Mouse (Mus musculus) testis, adult 2 months (tissue): ENCODE results near the gene Ehmt2. TPM values are rescaled to one million over a fixed set of nuclear protein-coding genes. Genes with fewer than 3 reads are reported as not detected.

Experiments used
- H3K27ac ChIP-seq: fragments of 200-500 bp; 2 replicates; pipeline ENCODE4 v1.5.1; 2012; ENCODE audit warnings: low read depth, low read length; ENCODE audit not compliant: control insufficient read depth, insufficient read depth
- H3K27me3 ChIP-seq: fragments of 200-500 bp; 2 replicates; pipeline ENCODE4 v1.6.1; 2012; ENCODE audit warnings: mild to moderate bottlenecking, low read length, moderate library complexity; ENCODE audit not compliant: control insufficient read depth, insufficient read depth
- H3K36me3 ChIP-seq: fragments of 200-500 bp; 2 replicates; pipeline ENCODE4 v1.6.1; 2012; ENCODE audit warnings: mild to moderate bottlenecking, low read length; ENCODE audit not compliant: control insufficient read depth, insufficient read depth
- H3K4me1 ChIP-seq: fragments of 200-500 bp; 2 replicates; pipeline ENCODE4 v1.6.1; 2012; ENCODE audit warnings: low read length; ENCODE audit not compliant: control insufficient read depth, insufficient read depth
- H3K4me3 ChIP-seq: fragments of 200-500 bp; 2 replicates; pipeline ENCODE4 v1.5.1; 2012; ENCODE audit warnings: low read depth, mild to moderate bottlenecking, low read length, moderate library complexity, mixed read lengths; ENCODE audit not compliant: control insufficient read depth
- CTCF ChIP-seq: fragments of 200-500 bp; IDR thresholded peaks from 2 replicates; pipeline ENCODE4 v1.5.1; 2012; ENCODE audit warnings: low read depth, mild to moderate bottlenecking, inconsistent platforms, low read length, moderate library complexity; ENCODE audit not compliant: control insufficient read depth, insufficient read depth, insufficient replicate concordance
- POLR2A ChIP-seq: fragments of 200-500 bp; IDR thresholded peaks from 2 replicates; pipeline ENCODE4 v1.6.1; 2012; ENCODE audit warnings: low read depth, mild to moderate bottlenecking, inconsistent platforms, low read length, moderate library complexity; ENCODE audit not compliant: control insufficient read depth
- polyA plus RNA-seq: library from polyadenylated mRNA; depleted of rRNA; stranded (reverse); fragments of >200 nt; gene quantifications from 2 replicates; pipeline ENCODE4 v1.2.3, GENCODE M21; 2012

Ehmt2 gene
- polyA plus RNA-seq, 1 experiment: 344 TPM

DNA sequence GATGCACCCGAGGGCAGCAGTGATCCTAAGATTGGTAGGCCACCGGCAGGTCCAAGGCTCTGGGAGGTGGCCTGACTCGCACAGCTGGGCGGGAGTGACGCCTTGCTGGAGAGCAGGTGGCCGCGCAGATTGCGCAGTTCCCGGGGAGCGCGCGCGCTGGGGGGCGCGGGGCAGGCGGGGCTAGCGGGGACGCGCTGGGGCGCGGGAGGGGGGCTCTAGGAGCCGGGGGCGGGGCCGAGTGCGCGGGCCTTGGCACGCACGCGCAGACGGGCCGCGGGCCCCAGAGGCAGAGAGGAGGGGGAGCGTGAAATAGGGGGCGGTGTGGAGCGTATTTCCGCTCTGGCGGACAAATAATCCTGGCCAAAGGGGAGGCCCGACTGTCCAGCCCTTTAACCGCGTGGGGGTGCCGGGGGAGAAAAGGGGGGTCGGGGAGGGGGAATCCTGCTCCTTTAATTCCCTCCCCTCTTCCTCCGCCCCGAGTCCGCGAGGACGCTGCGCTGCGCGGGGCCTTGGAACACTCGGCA is 4.1 kb upstream of the Ehmt2 start:
- H3K27ac ChIP-seq: peak overlapping the region; percentile 80
- peak overlapping the region; percentile 69 for H3K4me3 ChIP-seq
- no peaks in the 10 kb centered on the region for H3K36me3 ChIP-seq
- TF ChIP-seq POLR2A (peak; percentile 57), CTCF (no peak)
- peaks cover 26% of the 10 kb centered on the region for H3K4me1 ChIP-seq
- no peaks in the 10 kb centered on the region for H3K27me3 ChIP-seq

DNA sequence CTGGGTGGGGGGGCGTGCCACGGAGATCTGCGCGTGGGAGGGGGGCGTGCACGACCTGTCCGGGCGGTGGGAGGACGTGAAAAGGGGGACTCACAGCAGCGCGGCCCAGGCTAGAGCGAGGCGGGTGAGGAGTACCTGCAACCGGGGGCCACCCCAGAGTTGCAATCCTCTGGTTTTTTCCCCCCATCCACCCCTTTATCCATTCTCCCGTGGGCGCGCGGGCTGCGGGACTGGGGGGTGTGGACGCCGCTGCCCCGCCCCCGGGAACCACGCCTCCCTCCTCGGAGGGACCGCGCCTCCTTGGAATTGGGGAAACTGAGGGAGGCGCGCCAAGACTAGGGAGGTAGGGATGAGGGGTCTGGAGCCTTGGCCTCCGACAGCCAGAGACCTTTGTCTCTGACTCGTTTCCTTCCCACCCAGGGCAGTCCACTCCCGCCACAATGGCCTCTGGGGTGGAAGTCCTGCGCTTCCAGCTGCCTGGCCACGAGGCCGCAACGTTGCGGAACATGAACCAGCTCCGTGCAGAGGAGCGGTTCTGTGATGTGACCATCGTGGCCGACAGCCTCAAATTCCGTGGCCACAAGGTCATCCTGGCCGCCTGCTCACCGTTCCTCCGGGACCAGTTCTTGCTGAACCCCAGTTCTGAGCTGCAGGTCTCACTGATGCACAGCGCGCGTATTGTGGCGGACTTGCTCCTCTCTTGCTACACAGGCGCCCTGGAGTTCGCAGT is 3.3 kb upstream of the Ehmt2 start:
- Histone ChIP-seq H3K27ac (peak overlapping the region; percentile 47), H3K36me3 (no peaks in the 10 kb centered on the region), H3K4me3 (peak overlapping the region; percentile 71), H3K27me3 (no peaks in the 10 kb centered on the region), H3K4me1 (peaks cover 26% of the 10 kb centered on the region)
- TF ChIP-seq CTCF (no peak), POLR2A (no peak)

DNA sequence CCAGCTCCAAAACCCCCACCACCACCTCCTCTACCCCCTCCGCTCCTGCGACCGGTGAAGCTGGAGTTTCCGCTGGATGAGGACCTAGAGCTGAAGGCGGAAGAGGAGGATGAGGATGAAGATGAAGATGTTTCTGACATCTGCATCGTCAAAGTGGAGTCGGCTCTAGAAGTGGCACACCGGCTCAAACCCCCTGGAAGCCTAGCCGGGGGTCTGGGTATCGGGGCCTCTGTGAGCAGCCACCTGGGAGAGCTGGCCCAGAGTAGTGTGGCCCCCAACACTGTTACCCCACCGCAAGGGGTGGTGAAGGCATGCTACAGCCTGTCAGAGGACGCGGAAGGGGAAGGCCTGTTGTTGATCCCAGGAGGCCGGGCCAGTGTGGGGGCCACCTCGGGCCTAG is 2.5 kb upstream of the Ehmt2 start:
- TF ChIP-seq POLR2A (no peak), CTCF (no peak)
- Histone ChIP-seq H3K4me1 (peaks cover 26% of the 10 kb centered on the region), H3K27me3 (no peaks in the 10 kb centered on the region), H3K36me3 (no peaks in the 10 kb centered on the region), H3K4me3 (no peak overlapping the region; the same call in 1 of the 2 replicates), H3K27ac (no peak overlapping the region)

DNA sequence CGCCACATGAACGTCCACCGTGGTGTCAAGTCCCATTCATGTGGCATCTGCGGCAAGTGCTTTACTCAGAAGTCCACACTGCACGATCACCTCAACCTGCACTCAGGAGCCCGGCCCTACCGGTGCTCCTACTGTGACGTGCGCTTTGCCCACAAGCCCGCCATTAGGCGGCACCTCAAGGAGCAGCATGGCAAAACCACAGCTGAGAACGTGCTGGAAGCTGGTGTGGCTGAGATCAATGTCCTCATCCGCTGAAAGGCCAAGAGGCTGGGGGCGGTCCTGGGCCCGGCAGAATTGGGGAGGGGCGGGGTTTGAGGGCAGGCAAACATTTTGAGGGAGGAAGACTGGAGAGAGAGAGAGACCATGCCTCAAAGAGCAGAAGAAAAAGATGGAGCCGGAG is 1.9 kb upstream of the Ehmt2 start:
- Histone ChIP-seq H3K36me3 (no peaks in the 10 kb centered on the region), H3K4me1 (peaks cover 26% of the 10 kb centered on the region), H3K4me3 (no peak overlapping the region), H3K27me3 (no peaks in the 10 kb centered on the region), H3K27ac (no peak overlapping the region)
- no peak for TF ChIP-seq POLR2A
- TF ChIP-seq CTCF: no peak

GRCm38 (mm10) chr17:34897373-34898159 is 703 bp upstream of the Ehmt2 start:
- Histone ChIP-seq H3K36me3 (no peaks in the 10 kb centered on the region), H3K4me1 (peaks cover 26% of the 10 kb centered on the region), H3K27me3 (no peaks in the 10 kb centered on the region), H3K27ac (peak overlapping the region; percentile 90), H3K4me3 (peak overlapping the region; percentile 80)
- TF ChIP-seq CTCF: no peak
- no peak for TF ChIP-seq POLR2A

DNA sequence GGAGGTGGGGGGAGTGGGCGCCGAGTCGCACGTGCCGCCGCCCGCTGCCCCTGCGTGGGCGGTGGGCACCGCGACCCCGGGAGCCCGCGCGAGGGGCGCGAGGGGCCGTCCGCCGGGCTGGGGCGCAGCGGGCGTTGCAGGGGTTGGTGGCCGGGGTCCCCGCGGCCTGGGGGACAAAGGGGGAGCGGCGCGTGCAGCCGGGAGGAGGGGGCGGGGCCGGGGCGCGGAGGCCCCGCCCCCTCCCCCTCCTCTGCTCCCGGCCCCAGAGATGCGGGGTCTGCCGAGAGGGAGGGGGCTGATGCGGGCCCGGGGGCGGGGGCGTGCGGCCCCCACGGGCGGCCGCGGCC is 410 bp downstream of the Ehmt2 start:
- TF ChIP-seq POLR2A (no peak), CTCF (no peak)
- peaks cover 19% of the 10 kb centered on the region for H3K4me1 ChIP-seq
- H3K4me3 ChIP-seq: peak overlapping the region; percentile 91
- H3K27ac ChIP-seq: no peak overlapping the region
- H3K27me3 ChIP-seq: no peaks in the 10 kb centered on the region
- H3K36me3 ChIP-seq: peaks cover 3% of the 10 kb centered on the region; the same call in 1 of the 2 replicates
